Comparison of ENCODE assay signal across 14 mouse cellular contexts in genomic region chr6:147954253-147954652, GRCm38 (mm10).
"Had no signal": no experiment of that assay in that cellular context is flagged by ENCODE, and none has a peak within 500 bp of the region (broad histone marks: within the 10 kb centered on the region; RNA-seq: fewer than 3 reads in every experiment).

No protein-coding gene starts in this region.

- H3K9ac ChIP-seq: limb, embryonic 12.5 days; liver, embryonic 13.5 days; lung, embryonic 14.5 days; neural tube, embryonic 15.5 days had no signal

- H3K27ac ChIP-seq: limb, embryonic 12.5 days; liver, embryonic 13.5 days; midbrain, embryonic 10.5 days; neural tube, embryonic 15.5 days; stomach, postnatal 0 days had no signal

- H3K27me3 ChIP-seq: limb, embryonic 12.5 days; liver, embryonic 13.5 days; neural tube, embryonic 15.5 days had no signal

- H3K9me3 ChIP-seq: limb, embryonic 12.5 days; liver, embryonic 13.5 days; midbrain, embryonic 10.5 days; neural tube, embryonic 15.5 days had no signal

- DNase-seq: layer of hippocampus, postnatal 36 days; liver, embryonic 13.5 days; lung, postnatal 10 days; lung, postnatal 4 days; midbrain, embryonic 14.5 days; right cerebral cortex, adult 18-20 months; right cerebral cortex, postnatal 25 days; thymus, postnatal 4 days had no signal

- H3K4me1 ChIP-seq: liver, embryonic 13.5 days; midbrain, embryonic 10.5 days; neural tube, embryonic 15.5 days had no signal

- H3K4me2 ChIP-seq: limb, embryonic 12.5 days; liver, embryonic 13.5 days; lung, embryonic 14.5 days; neural tube, embryonic 15.5 days had no signal

- H3K36me3 ChIP-seq: limb, embryonic 12.5 days; liver, embryonic 13.5 days; midbrain, embryonic 10.5 days; neural tube, embryonic 15.5 days had no signal

- H3K4me3 ChIP-seq: limb, embryonic 12.5 days; liver, embryonic 13.5 days; midbrain, embryonic 10.5 days; myocyte; neural tube, embryonic 15.5 days had no signal
